In the genomic region with DNA sequence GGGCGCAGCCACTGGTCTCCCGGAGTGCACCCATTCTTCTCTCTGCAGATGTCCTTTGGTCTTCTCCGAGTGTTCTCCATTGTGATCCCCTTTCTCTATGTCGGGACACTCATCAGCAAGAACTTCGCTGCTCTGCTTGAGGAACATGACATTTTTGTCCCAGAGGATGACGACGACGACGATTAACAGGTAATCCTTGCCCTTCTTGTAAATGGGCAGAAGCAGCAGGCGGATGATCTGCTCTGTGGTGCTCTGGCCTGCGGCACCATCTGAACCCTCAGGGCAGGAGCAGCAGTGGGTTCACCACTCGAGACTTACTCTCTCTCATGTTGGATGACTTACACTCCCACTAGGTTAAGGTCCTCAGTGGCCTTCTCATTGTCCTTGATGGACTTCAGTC, we compare ENCODE assay signal across 1 mouse cellular context.
TF ChIP-seq lines count a peak whose summit lies in the region.

No protein-coding gene starts in this region.

TF ChIP-seq in MEL, 35 proteins besides CTCF, POLR2A, EP300 and RAD21:
- TF ChIP-seq ZNF384 (IDR thresholded peaks at IDR 0.05; ENCODE audit: low read depth, low read length) (no peak), MAZ (IDR thresholded peaks at IDR 0.05; ENCODE audit: low read depth, low read length) (no peak), GABPA (IDR thresholded peaks at IDR 0.05; ENCODE audit: low read depth, low read length) (no peak), GATA1 (IDR thresholded peaks at IDR 0.05; ENCODE audit: low read depth, low read length) (no peak), USF1 (IDR thresholded peaks at IDR 0.05; ENCODE audit: low read depth, low read length) (no peak), MYB (IDR thresholded peaks at IDR 0.05; ENCODE audit: low read depth, low read length) (no peak), KAT2A (conservative IDR thresholded peaks at IDR 0.05; ENCODE audit: low read depth, low read length) (no peak), ZKSCAN1 (IDR thresholded peaks at IDR 0.05; ENCODE audit: low read depth, low read length) (no peak), ZMIZ1 (IDR thresholded peaks at IDR 0.05; ENCODE audit: low read depth, low read length) (no peak), MAFK (IDR thresholded peaks at IDR 0.05; ENCODE audit: borderline replicate concordance, low read depth, low read length) (no peak), E2F4 (IDR thresholded peaks at IDR 0.05; ENCODE audit: borderline replicate concordance, low read depth, low read length) (no peak), SMC3 (IDR thresholded peaks at IDR 0.05; ENCODE audit: low read depth, low read length) (no peak)
